Mouse (Mus musculus): ENCODE measurements around the gene Herpud1. TPM values are rescaled to one million over a fixed set of nuclear protein-coding genes. Genes with fewer than 3 reads are reported as not detected.

Gene Herpud1
- polyA plus RNA-seq, 1 experiment from 2014 or later = 144 TPM

- H3K36me3 ChIP-seq = no peaks in the 10 kb centered on the region
- no peak for ATAC-seq (ENCODE audit: insufficient read depth, low FRiP score, low read depth)
- no peaks in the 10 kb centered on the region for H3K9me3 ChIP-seq
- H3K27me3 ChIP-seq (replicated peaks) = no peaks in the 10 kb centered on the region
- no peak overlapping the region for H3K9ac ChIP-seq
- no peak overlapping the region for H3K4me3 ChIP-seq (replicated peaks)
- 47% methylated on average over 5 of the region's 5 CpGs for WGBS
- peaks cover 17% of the 10 kb centered on the region for H3K4me1 ChIP-seq
- H3K27ac ChIP-seq = peak overlapping the region; percentile 54; the same call in 1 of the 2 replicates
- no peak overlapping the region for H3K4me2 ChIP-seq
These were observed 27.7 kb upstream of the Herpud1 start for GRCm38 (mm10) chr8:94358541-94358940.

GRCm38 (mm10) chr8:94361774-94362431, 24.3 kb upstream of the Herpud1 start:
- H3K27ac ChIP-seq = peak overlapping the region; percentile 84; the same call in 1 of the 2 replicates
- WGBS = 80% methylated on average over 6 of the region's 6 CpGs
- no peak for ATAC-seq (ENCODE audit: insufficient read depth, low FRiP score, low read depth)

GRCm38 (mm10) chr8:94362607-94363239, 23.5 kb upstream of the Herpud1 start:
- peak overlapping the region; percentile 84 for H3K27ac ChIP-seq
- WGBS = 67% methylated on average over 7 of the region's 7 CpGs
- peak; percentile 82 for ATAC-seq (ENCODE audit: insufficient read depth, low FRiP score, low read depth)

More at GRCm38 (mm10) chr8:94361774-94362431, 24.3 kb upstream of the Herpud1 start:
- no peak overlapping the region for H3K4me3 ChIP-seq (replicated peaks)
- H3K9ac ChIP-seq = no peak overlapping the region
- H3K4me2 ChIP-seq = no peak overlapping the region
- H3K27me3 ChIP-seq (replicated peaks) = no peaks in the 10 kb centered on the region
- no peaks in the 10 kb centered on the region for H3K36me3 ChIP-seq
- H3K4me1 ChIP-seq = peaks cover 17% of the 10 kb centered on the region
- H3K9me3 ChIP-seq = no peaks in the 10 kb centered on the region

GRCm38 (mm10) chr8:94363288-94363688, 22.9 kb upstream of the Herpud1 start:
- H3K4me2 ChIP-seq = no peak overlapping the region
- 37% methylated on average over 4 of the region's 4 CpGs for WGBS
- ATAC-seq (ENCODE audit: insufficient read depth, low FRiP score, low read depth) = peak; percentile 79

More at GRCm38 (mm10) chr8:94362607-94363239, 23.5 kb upstream of the Herpud1 start:
- Histone ChIP-seq H3K9me3 (no peaks in the 10 kb centered on the region), H3K27me3 (replicated peaks) (no peaks in the 10 kb centered on the region), H3K4me3 (replicated peaks) (no peak overlapping the region), H3K4me2 (no peak overlapping the region), H3K4me1 (peaks cover 17% of the 10 kb centered on the region), H3K9ac (no peak overlapping the region), H3K36me3 (no peaks in the 10 kb centered on the region)

GRCm38 (mm10) chr8:94363906-94364305, 22.3 kb upstream of the Herpud1 start:
- no peak overlapping the region for H3K4me2 ChIP-seq
- no peak for ATAC-seq (ENCODE audit: insufficient read depth, low FRiP score, low read depth)
- WGBS = 83% methylated on average over 2 of the region's 2 CpGs
- no peaks in the 10 kb centered on the region for H3K36me3 ChIP-seq
- no peaks in the 10 kb centered on the region for H3K9me3 ChIP-seq
- no peak overlapping the region for H3K9ac ChIP-seq
- H3K27me3 ChIP-seq (replicated peaks) = no peaks in the 10 kb centered on the region
- peak overlapping the region; percentile 64; the same call in 1 of the 2 replicates for H3K27ac ChIP-seq
- H3K4me1 ChIP-seq = peaks cover 12% of the 10 kb centered on the region
- no peak overlapping the region for H3K4me3 ChIP-seq (replicated peaks)

More at GRCm38 (mm10) chr8:94363288-94363688, 22.9 kb upstream of the Herpud1 start:
- Histone ChIP-seq H3K9me3 (no peaks in the 10 kb centered on the region), H3K27me3 (replicated peaks) (no peaks in the 10 kb centered on the region), H3K36me3 (no peaks in the 10 kb centered on the region), H3K27ac (peak overlapping the region; percentile 84), H3K9ac (no peak overlapping the region), H3K4me1 (peaks cover 17% of the 10 kb centered on the region), H3K4me3 (replicated peaks) (no peak overlapping the region)

- ATAC-seq (ENCODE audit: insufficient read depth, low FRiP score, low read depth) = no peak
- H3K9ac ChIP-seq = no peak overlapping the region
- WGBS = 84% methylated on average over 6 of the region's 6 CpGs
- H3K36me3 ChIP-seq = no peaks in the 10 kb centered on the region
- H3K4me2 ChIP-seq = no peak overlapping the region
- peaks cover 12% of the 10 kb centered on the region for H3K4me1 ChIP-seq
- H3K9me3 ChIP-seq = no peaks in the 10 kb centered on the region
- no peak overlapping the region for H3K4me3 ChIP-seq (replicated peaks)
- H3K27me3 ChIP-seq (replicated peaks) = no peaks in the 10 kb centered on the region
- H3K27ac ChIP-seq = no peak overlapping the region
These were observed 21.4 kb upstream of the Herpud1 start for GRCm38 (mm10) chr8:94364686-94365312.

GRCm38 (mm10) chr8:94365410-94365981, 20.7 kb upstream of the Herpud1 start:
- H3K9me3 ChIP-seq = no peaks in the 10 kb centered on the region
- ATAC-seq (ENCODE audit: insufficient read depth, low FRiP score, low read depth) = no peak
- H3K4me3 ChIP-seq (replicated peaks) = no peak overlapping the region
- H3K9ac ChIP-seq = no peak overlapping the region
- peaks cover 12% of the 10 kb centered on the region for H3K4me1 ChIP-seq
- H3K27me3 ChIP-seq (replicated peaks) = no peaks in the 10 kb centered on the region
- WGBS = 75% methylated on average over 9 of the region's 9 CpGs
- H3K36me3 ChIP-seq = no peaks in the 10 kb centered on the region
- H3K4me2 ChIP-seq = no peak overlapping the region
- no peak overlapping the region for H3K27ac ChIP-seq

GRCm38 (mm10) chr8:94370839-94371238, 15.4 kb upstream of the Herpud1 start:
- H3K4me2 ChIP-seq = no peak overlapping the region
- H3K9me3 ChIP-seq = no peaks in the 10 kb centered on the region
- no peaks in the 10 kb centered on the region for H3K4me1 ChIP-seq
- H3K27ac ChIP-seq = no peak overlapping the region
- H3K9ac ChIP-seq = no peak overlapping the region
- no peaks in the 10 kb centered on the region for H3K27me3 ChIP-seq (replicated peaks)
- H3K4me3 ChIP-seq (replicated peaks) = no peak overlapping the region
- H3K36me3 ChIP-seq = no peaks in the 10 kb centered on the region
- no peak for ATAC-seq (ENCODE audit: insufficient read depth, low FRiP score, low read depth)
- 77% methylated on average over 5 of the region's 5 CpGs for WGBS

- H3K4me1 ChIP-seq = no peaks in the 10 kb centered on the region; the same call in 1 of the 2 replicates
- ATAC-seq (ENCODE audit: insufficient read depth, low FRiP score, low read depth) = no peak
- H3K27ac ChIP-seq = 0 out of 2 replicates have a peak overlapping the region, but pooled peaks have one; percentile 31
- H3K9me3 ChIP-seq = no peaks in the 10 kb centered on the region
- 71% methylated on average over 6 of the region's 6 CpGs for WGBS
- H3K4me3 ChIP-seq (replicated peaks) = no peak overlapping the region
- no peak overlapping the region for H3K9ac ChIP-seq
- H3K36me3 ChIP-seq = no peaks in the 10 kb centered on the region
- H3K4me2 ChIP-seq = no peak overlapping the region
- H3K27me3 ChIP-seq (replicated peaks) = no peaks in the 10 kb centered on the region
These were observed 13.2 kb upstream of the Herpud1 start for GRCm38 (mm10) chr8:94372955-94373599.

GRCm38 (mm10) chr8:94375551-94375991, 10.7 kb upstream of the Herpud1 start:
- peak; percentile 28; the same call in 1 of the 2 replicates for ATAC-seq (ENCODE audit: insufficient read depth, low FRiP score, low read depth)
- H3K4me2 ChIP-seq = no peak overlapping the region
- H3K9me3 ChIP-seq = no peaks in the 10 kb centered on the region
- H3K27me3 ChIP-seq (replicated peaks) = no peaks in the 10 kb centered on the region
- H3K36me3 ChIP-seq = no peaks in the 10 kb centered on the region
- no peaks in the 10 kb centered on the region; the same call in 1 of the 2 replicates for H3K4me1 ChIP-seq
- no peak overlapping the region for H3K4me3 ChIP-seq (replicated peaks)
- 45% methylated on average over 3 of the region's 3 CpGs for WGBS
- H3K9ac ChIP-seq = no peak overlapping the region
- peak overlapping the region; percentile 26; the same call in 1 of the 2 replicates for H3K27ac ChIP-seq

GRCm38 (mm10) chr8:94376176-94376575, 10.1 kb upstream of the Herpud1 start:
- Histone ChIP-seq H3K9me3 (no peaks in the 10 kb centered on the region), H3K4me2 (no peak overlapping the region), H3K27ac (no peak overlapping the region), H3K9ac (no peak overlapping the region), H3K27me3 (replicated peaks) (no peaks in the 10 kb centered on the region), H3K36me3 (no peaks in the 10 kb centered on the region), H3K4me3 (replicated peaks) (no peak overlapping the region), H3K4me1 (no peaks in the 10 kb centered on the region; the same call in 1 of the 2 replicates)
- WGBS = 72% methylated on average over 3 of the region's 3 CpGs
- ATAC-seq (ENCODE audit: insufficient read depth, low FRiP score, low read depth) = no peak
